Mouse (Mus musculus) hindbrain, postnatal 0 days (tissue): ENCODE measurements around the gene Gpr152. TPM values are rescaled to one million over a fixed set of nuclear protein-coding genes. Genes with fewer than 3 reads are reported as not detected.

Experiments used
- ATAC-seq: fragments of 200-750 bp; cut with Nextera tagmentation; 2 replicates; pipeline ENCODE4 v1.8.0; 2017; ENCODE audit warnings: mild to moderate bottlenecking, moderate TSS enrichment, moderate library complexity
- DNase-seq: peaks from one replicate; pipeline ENCODE4 v3.0.0-alpha.2; 2015; ENCODE audit warnings: low spot score
- H3K27ac ChIP-seq: fragments of 300-500 bp; sonication (generic); 2 replicates; pipeline ENCODE4 v1.5.1; 2014; ENCODE audit warnings: mild to moderate bottlenecking
- H3K27me3 ChIP-seq: fragments of 300-500 bp; sonication (generic); 2 replicates; pipeline ENCODE4 v1.6.1; 2014; ENCODE audit warnings: low read length, mixed read lengths; ENCODE audit not compliant: insufficient read depth
- H3K36me3 ChIP-seq: fragments of 300-500 bp; sonication (generic); 2 replicates; pipeline ENCODE4 v1.6.1; 2014; ENCODE audit warnings: low read length, mixed read lengths; ENCODE audit not compliant: insufficient read depth
- H3K4me1 ChIP-seq: fragments of 300-500 bp; sonication (generic); 2 replicates; pipeline ENCODE4 v1.6.1; 2014; ENCODE audit warnings: antibody characterized with exemption, low read length, mixed read lengths; ENCODE audit not compliant: insufficient read depth
- H3K4me2 ChIP-seq: fragments of 300-500 bp; sonication (generic); 2 replicates; pipeline ENCODE4 v1.6.1; 2014; ENCODE audit warnings: low read depth, mild to moderate bottlenecking, low read length, moderate library complexity, mixed read lengths
- H3K4me3 ChIP-seq: fragments of 300-500 bp; sonication (generic); 2 replicates; pipeline ENCODE4 v1.5.1; 2014; ENCODE audit warnings: low read length
- H3K9ac ChIP-seq: fragments of 300-500 bp; sonication (generic); replicated peaks from 2 replicates; pipeline ENCODE4 v1.6.1; 2014; ENCODE audit warnings: mild to moderate bottlenecking, low read length, moderate library complexity, mixed read lengths
- H3K9me3 ChIP-seq: fragments of 300-500 bp; sonication (generic); 2 replicates; pipeline ENCODE4 v1.6.1; 2016; ENCODE audit warnings: low read length, mixed read lengths
- CTCF ChIP-seq: IDR thresholded peaks from 2 replicates; pipeline ENCODE4 v1.5.1; 2016; ENCODE audit warnings: antibody characterized with exemption, control low read depth, low read depth
- WGBS: fragments of 180-500 bp; shearing (Covaris S2); extraction: QIAGEN DNeasy Blood & Tissue Kit; methylation state at CpG from one replicate; pipeline ENCODE4 v1.1.7; 2014; 5-methylcytosine and 5-hydroxymethylcytosine counted together
- polyA plus RNA-seq: library from polyadenylated mRNA; unstranded; fragments of >200 nt; fragmentation: Nextera tagmentation; extraction: Ambion mirVana; gene quantifications from 2 replicates; pipeline ENCODE4 v1.2.1, GENCODE M21; 2015
- total RNA-seq: library from RNA; depleted of rRNA; stranded (reverse); fragments of >200 nt; gene quantifications from 2 replicates; pipeline ENCODE4 v1.2.3, GENCODE M21; 2014

The Gpr152 gene
- total and polyA plus RNA-seq, 2 experiments from 2014 or later, result 0.05 to 0.37 TPM

GRCm38 (mm10) chr19:4144550-4145498 is 5.2 kb downstream of the Gpr152 start:
- Histone ChIP-seq H3K4me2 (no peak overlapping the region), H3K27me3 (no peaks in the 10 kb centered on the region), H3K9ac (no peak overlapping the region), H3K27ac (0 out of 2 replicates have a peak overlapping the region, but pooled peaks have one; percentile 20), H3K4me1 (peaks cover 14% of the 10 kb centered on the region), H3K9me3 (no peaks in the 10 kb centered on the region), H3K4me3 (no peak overlapping the region), H3K36me3 (no peaks in the 10 kb centered on the region)
- ATAC-seq (no peak), DNase-seq (no peak)
- 81% methylated on average over 16 of the region's 16 CpGs for WGBS
- no peak for TF ChIP-seq CTCF

- ATAC-seq, result no peak
- 86% methylated on average over 5 of the region's 5 CpGs for WGBS
- DNase-seq, result no peak
Observed at GRCm38 (mm10) chr19:4145936-4146335, 6.3 kb downstream of the Gpr152 start.

GRCm38 (mm10) chr19:4146366-4147021 is 6.9 kb downstream of the Gpr152 start:
- no peak overlapping the region for H3K27ac ChIP-seq
- ATAC-seq (no peak), DNase-seq (no peak)
- no peak overlapping the region for H3K9ac ChIP-seq
- no peak for TF ChIP-seq CTCF
- H3K4me1 ChIP-seq, result peaks cover 14% of the 10 kb centered on the region
- no peaks in the 10 kb centered on the region for H3K9me3 ChIP-seq
- peaks cover 9% of the 10 kb centered on the region; the same call in 1 of the 2 replicates for H3K36me3 ChIP-seq
- no peaks in the 10 kb centered on the region for H3K27me3 ChIP-seq
- no peak overlapping the region for H3K4me3 ChIP-seq
- no peak overlapping the region for H3K4me2 ChIP-seq
- WGBS, result 63% methylated on average over 12 of the region's 12 CpGs

More at GRCm38 (mm10) chr19:4145936-4146335, 6.3 kb downstream of the Gpr152 start:
- Histone ChIP-seq H3K36me3 (peaks cover 4% of the 10 kb centered on the region; the same call in 1 of the 2 replicates), H3K27ac (no peak overlapping the region), H3K4me3 (no peak overlapping the region), H3K4me2 (no peak overlapping the region), H3K27me3 (no peaks in the 10 kb centered on the region), H3K4me1 (peaks cover 14% of the 10 kb centered on the region), H3K9me3 (no peaks in the 10 kb centered on the region), H3K9ac (no peak overlapping the region)
- TF ChIP-seq CTCF, result no peak

GRCm38 (mm10) chr19:4147022-4147405 is 7.4 kb downstream of the Gpr152 start:
- DNase-seq (no peak), ATAC-seq (no peak)
- H3K4me2 ChIP-seq, result no peak overlapping the region
- TF ChIP-seq CTCF, result no peak
- H3K27ac ChIP-seq, result no peak overlapping the region
- H3K9ac ChIP-seq, result no peak overlapping the region
- H3K9me3 ChIP-seq, result no peaks in the 10 kb centered on the region
- 38% methylated on average over 3 of the region's 3 CpGs for WGBS
- no peaks in the 10 kb centered on the region for H3K27me3 ChIP-seq
- peaks cover 9% of the 10 kb centered on the region; the same call in 1 of the 2 replicates for H3K36me3 ChIP-seq
- H3K4me3 ChIP-seq, result no peak overlapping the region
- H3K4me1 ChIP-seq, result peaks cover 14% of the 10 kb centered on the region

GRCm38 (mm10) chr19:4147782-4148490 is 8.3 kb downstream of the Gpr152 start:
- ATAC-seq, result no peak
- no peaks in the 10 kb centered on the region for H3K9me3 ChIP-seq
- peak overlapping the region; percentile 87 for H3K4me2 ChIP-seq
- H3K27me3 ChIP-seq, result no peaks in the 10 kb centered on the region
- DNase-seq, result no peak
- peak overlapping the region; percentile 79; the same call in 1 of the 2 replicates for H3K27ac ChIP-seq
- WGBS, result 33% methylated on average over 9 of the region's 9 CpGs
- peaks cover 14% of the 10 kb centered on the region for H3K4me1 ChIP-seq
- no peak for TF ChIP-seq CTCF
- H3K36me3 ChIP-seq, result peaks cover 9% of the 10 kb centered on the region; the same call in 1 of the 2 replicates
- peak overlapping the region; percentile 90 for H3K9ac ChIP-seq
- peak overlapping the region; percentile 92 for H3K4me3 ChIP-seq

- Histone ChIP-seq H3K9me3 (no peaks in the 10 kb centered on the region), H3K27ac (peak within 1 kb of the TSS; percentile 79), H3K4me3 (peak within 1 kb of the TSS; percentile 92), H3K9ac (peak within 1 kb of the TSS; percentile 90), H3K36me3 (peaks cover 9% of the 10 kb centered on the region; the same call in 1 of the 2 replicates), H3K27me3 (no peaks in the 10 kb centered on the region), H3K4me2 (peak within 1 kb of the TSS; percentile 87), H3K4me1 (peaks cover 14% of the 10 kb centered on the region)
- TF ChIP-seq CTCF, result no peak
- ATAC-seq (peak; percentile 94), DNase-seq (peak; percentile 95)
- under 1% methylated on average over 31 of the region's 33 CpGs for WGBS
Observed at GRCm38 (mm10) chr19:4148491-4148806, 8.9 kb downstream of the Gpr152 start, which contains the start of gene Coro1b. Gene Coro1b, plus strand, starts transcription at chr19:4148619.
